In genomic region chr17:81701701-81702100, GRCm38 (mm10) we compare ENCODE assay signal across 17 mouse cellular contexts.
"Had no signal": no experiment of that assay in that cellular context is flagged by ENCODE, and none has a peak within 500 bp of the region (broad histone marks: within the 10 kb centered on the region; RNA-seq: fewer than 3 reads in every experiment).

No protein-coding gene starts in this region.

- H3K4me2 ChIP-seq: lung, embryonic 15.5 days; midbrain, embryonic 11.5 days; midbrain, embryonic 13.5 days; midbrain, embryonic 15.5 days; neural tube, embryonic 12.5 days; stomach, embryonic 15.5 days had no signal

- H3K4me1 ChIP-seq: midbrain, embryonic 13.5 days; neural tube, embryonic 12.5 days had no signal

- DNase-seq: lung, adult 2 months; lung, postnatal 14 days; lung, postnatal 36 days; right cerebral cortex, postnatal 14 days; thymus, adult 2 months; thymus, postnatal 25 days; thymus, postnatal 4 days had no signal

- H3K4me3 ChIP-seq: lung, embryonic 15.5 days; megakaryocyte, embryonic 14.5 days; midbrain, embryonic 13.5 days; midbrain, embryonic 15.5 days; neural tube, embryonic 12.5 days; stomach, embryonic 15.5 days had no signal

- H3K9me3 ChIP-seq: lung, embryonic 15.5 days; megakaryocyte, embryonic 14.5 days; midbrain, embryonic 13.5 days; midbrain, embryonic 15.5 days; neural tube, embryonic 12.5 days; stomach, embryonic 15.5 days had no signal

- ATAC-seq: lung, postnatal 0 days; midbrain, embryonic 13.5 days; midbrain, embryonic 15.5 days had no signal

- H3K9ac ChIP-seq: lung, embryonic 15.5 days; midbrain, embryonic 13.5 days; midbrain, embryonic 15.5 days; neural tube, embryonic 12.5 days; stomach, embryonic 15.5 days had no signal

- H3K27me3 ChIP-seq: lung, embryonic 15.5 days; megakaryocyte, embryonic 14.5 days; midbrain, embryonic 13.5 days; midbrain, embryonic 15.5 days; neural tube, embryonic 12.5 days; stomach, embryonic 15.5 days had no signal

- H3K27ac ChIP-seq: lung, embryonic 15.5 days; macrophage; midbrain, embryonic 13.5 days; midbrain, embryonic 15.5 days; neural tube, embryonic 12.5 days; stomach, embryonic 15.5 days; stomach, postnatal 0 days had no signal

- H3K36me3 ChIP-seq: lung, embryonic 15.5 days; midbrain, embryonic 13.5 days; midbrain, embryonic 15.5 days; neural tube, embryonic 12.5 days; stomach, embryonic 15.5 days had no signal
